Mouse (Mus musculus): ENCODE measurements around the gene Pnmal1.

GRCm38 (mm10) chr7:16914453-16915343, 44.8 kb upstream of the Pnmal1 start:
- TF ChIP-seq CTCF (IDR thresholded peaks at IDR 0.05; ENCODE audit: extremely low read depth, insufficient read length, insufficient replicate concordance, low read depth, low read length) (no peak), POLR2A (IDR thresholded peaks at IDR 0.05; ENCODE audit: low read depth, low read length) (no peak)

Data from small intestine, adult 2 months (tissue).